Mouse (Mus musculus) naive thymus-derived CD4-positive, alpha-beta T cell, adult 2 months (primary cell): Measurements from ENCODE around the gene Fam83f.
A peak's percentile ranks its signal among the peaks of the same experiment; 100 is the strongest.

ENCODE experiments used
- DNase-seq: peaks from one replicate; pipeline ENCODE4 v3.0.0-alpha.2; 2011; ENCODE audit warnings: low read depth

Fam83f gene

DNA sequence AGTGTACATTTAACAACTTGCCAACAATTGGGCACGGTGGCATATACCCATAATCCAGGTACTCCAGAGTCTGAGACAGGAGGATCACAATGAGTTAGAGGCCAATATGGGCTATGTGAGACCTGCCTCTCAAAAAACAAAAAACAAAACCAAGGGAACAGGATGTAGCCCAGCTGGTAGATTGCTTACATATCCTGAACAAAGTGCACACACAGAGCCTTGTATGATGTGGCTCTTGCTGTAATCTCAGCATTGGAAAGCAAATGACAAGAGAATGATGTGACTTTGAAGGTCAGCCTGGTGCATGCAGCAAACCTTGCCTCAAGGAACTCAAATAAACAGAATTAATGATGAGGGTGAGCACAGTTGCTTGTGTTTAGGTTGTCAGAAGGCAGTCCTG lies 70.2 kb downstream of the Fam83f start:
- peak; percentile 77 for DNase-seq

DNA sequence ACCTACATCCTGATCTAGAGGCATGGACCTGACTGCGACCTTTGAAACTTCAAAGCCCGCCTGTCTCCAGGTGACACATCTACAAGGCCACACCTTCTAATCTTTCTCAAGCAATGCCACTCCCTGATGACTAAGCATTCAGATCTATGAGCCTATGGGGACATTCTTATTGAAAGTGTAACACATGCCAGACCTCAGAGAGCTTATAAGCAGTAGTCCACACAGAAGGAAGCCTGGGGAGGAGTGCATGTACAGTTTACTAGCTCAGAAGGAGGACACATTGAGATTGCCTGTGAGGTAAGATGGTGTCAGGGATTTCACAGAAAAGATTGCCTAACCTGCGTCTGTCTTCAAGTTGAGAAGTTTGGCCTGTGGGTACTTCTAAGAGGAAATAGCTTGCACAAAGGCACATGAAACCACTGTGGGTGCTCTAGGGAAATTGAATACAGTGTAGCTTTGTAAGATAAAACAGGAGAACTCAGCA lies 71.4 kb downstream of the Fam83f start:
- DNase-seq: peak; percentile 75

DNA sequence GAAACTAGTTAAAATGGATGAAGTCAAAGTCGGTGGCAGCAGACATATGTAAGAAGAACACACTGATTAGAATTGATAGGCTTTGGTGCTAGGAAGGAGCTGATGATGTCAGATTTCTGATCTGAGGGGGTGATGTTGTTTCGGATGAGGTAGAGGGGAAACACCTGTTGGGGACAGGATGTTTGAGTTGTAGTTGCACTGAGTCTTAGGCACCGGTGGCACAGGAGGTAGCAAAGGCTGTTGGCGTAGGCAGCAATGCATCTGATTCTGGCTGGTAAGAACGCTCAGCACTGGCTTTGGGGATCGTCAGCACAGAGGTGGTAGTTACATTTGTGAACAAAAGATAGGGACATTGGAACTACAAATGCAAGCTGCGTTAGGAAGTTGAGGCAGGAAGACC lies 72.0 kb downstream of the Fam83f start:
- DNase-seq: peak; percentile 90

DNA sequence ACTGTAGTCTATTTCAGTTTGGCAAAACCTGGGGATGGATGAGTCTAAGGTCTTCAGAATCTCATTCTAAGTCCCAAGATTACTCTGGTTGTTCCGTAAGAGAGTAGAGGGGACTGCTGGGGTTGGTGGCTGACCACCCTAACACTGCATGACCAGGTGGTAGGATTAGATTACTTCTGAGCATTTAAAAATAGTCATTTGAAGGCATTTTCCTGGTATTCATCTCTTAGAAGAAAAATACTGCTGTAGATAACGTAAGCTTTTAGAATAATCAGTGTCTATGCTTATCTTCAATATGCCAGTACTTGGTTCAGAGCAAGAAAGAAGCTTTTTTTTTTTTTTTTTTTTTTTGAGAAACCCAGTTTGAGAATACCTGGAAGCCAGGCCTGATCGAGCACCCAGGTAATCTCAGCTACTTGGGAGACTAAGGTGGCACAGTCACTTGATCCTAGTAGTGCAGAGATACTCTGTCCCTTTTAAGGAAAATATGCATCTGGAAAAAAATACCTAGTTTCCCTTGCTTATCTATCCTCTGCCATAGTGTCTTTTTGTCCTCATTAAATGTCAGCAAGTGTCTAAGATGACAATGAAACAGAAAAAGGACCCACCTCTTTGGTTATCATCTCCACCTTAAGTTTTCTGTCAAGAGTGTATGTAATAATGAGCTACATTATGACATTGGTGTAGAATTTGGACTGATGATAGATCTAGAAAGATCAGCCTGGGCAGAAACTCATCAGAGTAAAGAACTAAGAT lies 73.2 kb downstream of the Fam83f start:
- no peak for DNase-seq

DNA sequence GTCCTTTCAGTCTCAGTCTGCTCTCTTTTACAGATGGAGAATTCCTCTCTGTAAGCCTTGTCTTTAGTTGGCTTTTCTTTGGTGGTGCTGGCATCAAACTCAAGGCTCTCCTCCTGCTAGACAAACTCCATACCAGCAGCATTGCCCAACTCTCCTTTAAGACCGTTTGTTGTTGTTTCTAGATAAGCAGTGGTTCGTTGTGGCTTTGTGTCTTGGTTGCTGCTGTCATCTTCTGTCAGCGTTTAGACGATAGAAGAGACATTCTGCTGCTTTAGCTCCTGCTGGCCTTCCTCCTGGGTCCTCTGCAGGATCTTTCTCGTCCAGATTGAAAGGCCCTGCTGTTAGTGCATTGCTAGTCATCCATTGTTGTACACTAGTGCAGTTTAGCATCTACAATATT lies 77.3 kb downstream of the Fam83f start:
- no peak for DNase-seq
